ENCODE assay signal across 14 mouse cellular contexts in the genomic region with DNA sequence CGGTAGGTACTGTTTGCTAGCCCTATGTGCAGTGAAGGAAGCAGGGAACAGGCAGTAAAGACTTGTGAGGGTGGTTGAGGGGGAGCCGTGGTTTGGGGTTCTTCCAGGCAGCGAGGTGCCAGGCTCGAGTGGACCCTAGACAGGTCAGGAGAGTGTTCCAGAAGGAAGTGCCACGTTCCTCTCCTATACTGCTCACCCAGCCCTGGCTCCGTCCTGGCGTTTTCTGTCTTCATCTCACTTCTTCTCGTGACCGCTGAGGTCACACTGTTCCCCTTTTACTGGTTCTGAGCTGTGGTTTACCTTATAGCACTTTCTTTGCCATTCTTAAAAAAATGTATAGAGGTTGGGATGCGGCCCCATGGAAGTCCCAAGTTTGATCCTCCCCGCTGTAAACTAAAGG.
"Had no signal": no experiment of that assay in that cellular context is flagged by ENCODE, and none has a peak within 500 bp of the region (broad histone marks: within the 10 kb centered on the region; RNA-seq: fewer than 3 reads in every experiment).

No protein-coding gene starts in this region.

- H3K4me1 ChIP-seq: stomach, embryonic 15.5 days had no signal

- ATAC-seq: liver, embryonic 12.5 days; midbrain, embryonic 15.5 days had no signal

- H3K9ac ChIP-seq: kidney, embryonic 15.5 days; liver, embryonic 12.5 days; midbrain, embryonic 15.5 days; neural tube, embryonic 13.5 days; stomach, embryonic 15.5 days had no signal

- H3K9me3 ChIP-seq: kidney, embryonic 15.5 days; limb, embryonic 10.5 days; liver, embryonic 12.5 days; midbrain, embryonic 10.5 days; midbrain, embryonic 15.5 days; neural tube, embryonic 13.5 days; stomach, embryonic 15.5 days had no signal

- H3K27ac ChIP-seq: kidney, embryonic 15.5 days; left cerebral cortex, adult 2 months; limb, embryonic 10.5 days; liver, embryonic 12.5 days; midbrain, embryonic 10.5 days; midbrain, embryonic 15.5 days; neural tube, embryonic 13.5 days; stomach, embryonic 15.5 days had no signal

- DNase-seq: kidney, adult 2 months; kidney, postnatal 14 days; lung, postnatal 10 days; right cerebral cortex, postnatal 14 days; thymus, adult 2 months; thymus, postnatal 25 days had no signal

- H3K36me3 ChIP-seq: kidney, embryonic 15.5 days; midbrain, embryonic 15.5 days; neural tube, embryonic 13.5 days; stomach, embryonic 15.5 days had no signal

- H3K4me2 ChIP-seq: kidney, embryonic 15.5 days; liver, embryonic 12.5 days; midbrain, embryonic 15.5 days; neural tube, embryonic 13.5 days; stomach, embryonic 15.5 days had no signal

- H3K4me3 ChIP-seq: kidney, embryonic 15.5 days; left cerebral cortex, adult 2 months; limb, embryonic 10.5 days; liver, embryonic 12.5 days; midbrain, embryonic 10.5 days; midbrain, embryonic 15.5 days; neural tube, embryonic 13.5 days; stomach, embryonic 15.5 days had no signal

- H3K27me3 ChIP-seq: kidney, embryonic 15.5 days; liver, embryonic 12.5 days; midbrain, embryonic 15.5 days; neural tube, embryonic 13.5 days; stomach, embryonic 15.5 days had no signal
